In the genomic region with DNA sequence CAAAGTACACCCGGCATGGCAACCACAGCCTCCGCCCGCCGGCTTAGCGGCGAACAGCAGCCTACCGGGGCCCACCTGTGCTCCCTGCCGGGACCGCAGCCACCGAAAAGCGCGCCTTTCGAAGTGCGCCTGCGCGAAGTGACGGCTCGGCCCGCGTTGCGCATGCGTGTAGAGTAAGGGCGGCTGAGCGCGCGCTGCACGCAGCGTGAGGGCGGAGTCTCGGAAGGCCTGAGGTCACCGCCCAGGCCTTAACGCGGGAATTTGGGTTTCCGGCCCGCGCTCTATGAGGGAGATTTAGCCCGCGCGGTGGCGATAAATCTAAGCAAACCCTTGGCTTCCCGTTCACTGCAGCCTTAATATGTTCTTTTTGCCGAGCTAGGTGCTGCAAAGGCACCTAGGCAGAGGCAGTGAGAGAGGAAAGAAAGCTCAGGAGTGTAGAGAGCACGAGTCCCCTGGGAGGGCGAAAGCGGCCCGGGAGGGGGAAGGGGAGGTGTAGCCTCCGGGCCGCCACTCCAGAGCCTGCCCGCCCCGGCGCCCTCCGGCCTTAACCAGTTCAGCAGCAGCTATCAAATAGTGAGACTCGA, we compare ENCODE assay signal across 8 mouse cellular contexts. TPM values are rescaled to one million over a fixed set of nuclear protein-coding genes. Genes with fewer than 3 reads are reported as not detected.
DNase-seq lines count a peak whose midpoint lies in the region; ATAC-seq lines count a peak whose summit lies in the region.

Fignl1 (minus strand) TSS at position 143 of the 584 bp plus-strand sequence.

- DNase-seq in R1 (ENCODE audit: low read depth, low spot score) = peak; percentile 96
- peak; percentile 98 for DNase-seq in cerebellum, postnatal 14 days
- DNase-seq in frontal cortex, postnatal 14 days (ENCODE audit: low spot score in 2 of 2) = peak; percentile 87 to 93
- peak; percentile 94 to 95 for DNase-seq in layer of hippocampus, postnatal 25 days (ENCODE audit: extremely low spot score in 1 of 2, low spot score in 1 of 2)
- DNase-seq in lung, postnatal 14 days = peak; percentile 97
- DNase-seq in ovary, postnatal 36 days (ENCODE audit: low spot score) = peak; percentile 97
- peak; percentile 98 for DNase-seq in thymus, postnatal 14 days

- H3K9me3 ChIP-seq in hindbrain, embryonic 13.5 days = no peaks in the 10 kb centered on the region

- under 1% methylated on average over 53 of the region's 53 CpGs for WGBS in hindbrain, embryonic 13.5 days

- H3K4me1 ChIP-seq in hindbrain, embryonic 13.5 days (replicated peaks) = peaks cover 15% of the 10 kb centered on the region

- peak within 1 kb of the TSS; percentile 56 for H3K4me3 ChIP-seq in hindbrain, embryonic 13.5 days

- ATAC-seq in hindbrain, embryonic 13.5 days (ENCODE audit: low FRiP score) = peak; percentile 96

- H3K36me3 ChIP-seq in hindbrain, embryonic 13.5 days = no peaks in the 10 kb centered on the region

- H3K27me3 ChIP-seq in hindbrain, embryonic 13.5 days = no peaks in the 10 kb centered on the region

- H3K4me2 ChIP-seq in hindbrain, embryonic 13.5 days = peak within 1 kb of the TSS; percentile 76

- peak within 1 kb of the TSS; percentile 97 for H3K27ac ChIP-seq in hindbrain, embryonic 13.5 days

- peak within 1 kb of the TSS; percentile 84 for H3K9ac ChIP-seq in hindbrain, embryonic 13.5 days

RNA-seq across cellular contexts. Expression of gene Fignl1, which starts in this region (rescaled TPM):
- 15.4 and 15.5 TPM in 2 replicates for polyA plus RNA-seq in hindbrain, embryonic 13.5 days (2015; fragmentation: Nextera tagmentation; extraction: Ambion mirVana)
- total RNA-seq in layer of hippocampus, postnatal 25 days (2021) = 1 to 10 TPM; 1.1 to 2.6 TPM

Comparison
In these comparisons a context has a peak if more than half of its experiments do, and no peak if none do; other contexts are left out.
1. Peak in every context shown above with its lines: DNase-seq, ATAC-seq, H3K4me3 ChIP-seq and H3K27ac ChIP-seq.